Mouse (Mus musculus) forebrain, embryonic 15.5 days (tissue): ENCODE measurements around the gene Myl10. TPM values are rescaled to one million over a fixed set of nuclear protein-coding genes. Genes with fewer than 3 reads are reported as not detected.

Source experiments
- ATAC-seq: fragments of 200-750 bp; cut with Nextera tagmentation; replicated peaks from 2 replicates; pipeline ENCODE4 v1.8.0; 2017; ENCODE audit warnings: mild to moderate bottlenecking, moderate TSS enrichment, moderate library complexity
- H3K27ac ChIP-seq: fragments of 300-500 bp; sonication (generic); replicated peaks from 2 replicates; pipeline ENCODE4 v1.5.1; 2015; ENCODE audit warnings: mild to moderate bottlenecking, inconsistent platforms
- H3K27me3 ChIP-seq: fragments of 300-500 bp; sonication (generic); 2 replicates; pipeline ENCODE4 v1.6.1; 2015; ENCODE audit warnings: inconsistent platforms
- H3K36me3 ChIP-seq: fragments of 300-500 bp; sonication (generic); 2 replicates; pipeline ENCODE4 v1.6.1; 2015; ENCODE audit warnings: mild to moderate bottlenecking, inconsistent platforms
- H3K4me1 ChIP-seq: fragments of 300-500 bp; sonication (generic); 2 replicates; pipeline ENCODE4 v1.6.1; 2015; ENCODE audit warnings: inconsistent platforms
- H3K4me2 ChIP-seq: fragments of 300-500 bp; sonication (generic); replicated peaks from 2 replicates; pipeline ENCODE4 v1.6.1; 2015; ENCODE audit warnings: mild to moderate bottlenecking, inconsistent platforms
- H3K4me3 ChIP-seq: fragments of 300-500 bp; sonication (generic); 2 replicates; pipeline ENCODE4 v1.5.1; 2015; ENCODE audit warnings: mild to moderate bottlenecking, inconsistent platforms
- H3K9ac ChIP-seq: fragments of 300-500 bp; sonication (generic); replicated peaks from 2 replicates; pipeline ENCODE4 v1.6.1; 2015; ENCODE audit warnings: mild to moderate bottlenecking, inconsistent platforms
- H3K9me3 ChIP-seq: fragments of 300-500 bp; sonication (generic); 2 replicates; pipeline ENCODE4 v1.6.1; 2016; ENCODE audit warnings: inconsistent platforms
- WGBS: fragments of 180-500 bp; shearing (Covaris S2); methylation state at CpG from one replicate; pipeline ENCODE4 v1.1.7; 2015; ENCODE audit warnings: mixed read lengths; 5-methylcytosine and 5-hydroxymethylcytosine counted together
- polyA plus RNA-seq: library from polyadenylated mRNA; unstranded; fragments of >200 nt; fragmentation: Nextera tagmentation; extraction: Ambion mirVana; gene quantifications from 2 replicates; pipeline ENCODE4 v1.2.1, GENCODE M21; 2015

The Myl10 gene
- polyA plus RNA-seq, 1 experiment from 2014 or later, result not detected

DNA sequence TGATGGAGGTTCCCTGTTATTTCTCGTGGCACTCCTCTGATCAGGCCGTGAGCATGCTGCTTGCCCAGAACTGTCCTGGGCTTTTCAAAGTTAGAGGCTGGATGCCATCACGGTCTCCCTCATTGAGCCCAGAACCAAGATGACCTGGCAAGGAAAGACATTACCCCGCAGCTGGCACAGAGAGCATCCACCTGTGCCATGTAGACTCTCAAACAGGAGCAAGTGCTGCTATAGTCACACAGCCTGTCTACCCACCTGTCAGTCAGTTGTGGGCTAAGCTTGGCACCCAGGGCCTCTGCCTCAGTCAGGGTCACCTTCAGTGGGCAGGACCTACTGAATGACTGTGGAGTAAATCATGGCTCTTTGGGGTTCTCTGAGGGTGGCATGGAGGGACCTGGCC is 6.6 kb upstream of the Myl10 start:
- H3K4me1 ChIP-seq, result no peaks in the 10 kb centered on the region
- H3K9me3 ChIP-seq, result no peaks in the 10 kb centered on the region
- no peaks in the 10 kb centered on the region for H3K36me3 ChIP-seq
- H3K9ac ChIP-seq, result no peak overlapping the region
- no peak overlapping the region for H3K4me2 ChIP-seq
- peaks cover 2% of the 10 kb centered on the region; the same call in 1 of the 2 replicates for H3K27me3 ChIP-seq
- H3K27ac ChIP-seq, result no peak overlapping the region
- no peak for ATAC-seq
- no peak overlapping the region for H3K4me3 ChIP-seq
- 89% methylated on average over 4 of the region's 4 CpGs for WGBS

DNA sequence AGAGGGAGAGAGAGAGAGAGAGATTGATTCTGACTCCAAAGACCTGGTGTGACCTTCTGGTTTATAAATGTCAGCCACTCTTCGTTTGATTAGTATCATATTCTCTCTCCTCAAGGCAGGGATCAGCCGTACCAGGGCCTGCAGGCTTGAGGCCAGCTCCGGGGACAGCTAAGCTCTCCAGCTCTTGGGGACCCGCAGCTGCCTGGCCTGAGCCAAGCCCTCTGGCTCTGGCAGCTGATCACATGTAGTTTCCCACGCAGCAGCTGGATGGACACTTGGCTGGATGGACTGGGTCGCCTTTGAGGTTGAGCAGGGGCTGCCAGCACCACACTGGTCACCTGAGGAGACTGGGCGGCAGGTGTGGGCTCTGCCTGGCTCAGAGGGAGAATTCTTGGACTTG is 5.4 kb upstream of the Myl10 start:
- H3K9ac ChIP-seq, result no peak overlapping the region
- H3K27ac ChIP-seq, result no peak overlapping the region
- H3K27me3 ChIP-seq, result no peaks in the 10 kb centered on the region
- H3K36me3 ChIP-seq, result no peaks in the 10 kb centered on the region
- no peaks in the 10 kb centered on the region for H3K4me1 ChIP-seq
- H3K4me2 ChIP-seq, result no peak overlapping the region
- 74% methylated on average over 7 of the region's 7 CpGs for WGBS
- no peak overlapping the region for H3K4me3 ChIP-seq
- no peak for ATAC-seq
- H3K9me3 ChIP-seq, result no peaks in the 10 kb centered on the region

DNA sequence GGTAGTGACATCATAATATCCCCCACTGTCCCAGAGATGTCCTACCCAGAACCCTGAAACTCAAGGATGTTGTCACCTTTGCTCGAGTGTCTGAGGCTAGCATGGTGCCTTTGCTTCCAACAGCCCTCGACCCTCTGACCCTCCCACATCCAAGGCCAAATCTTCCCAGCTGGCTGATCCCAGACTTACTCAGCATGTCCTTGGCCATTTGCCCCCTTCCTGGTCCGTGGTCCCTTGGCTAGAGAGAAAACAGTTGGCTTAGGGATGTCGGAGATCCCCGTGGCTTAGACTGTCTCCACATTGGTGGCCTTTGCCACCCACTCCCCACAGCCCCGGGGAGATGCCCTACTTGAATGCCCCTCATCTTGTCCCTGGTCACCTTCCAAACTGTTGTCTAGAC is 4.1 kb upstream of the Myl10 start:
- 76% methylated on average over 6 of the region's 6 CpGs for WGBS

DNA sequence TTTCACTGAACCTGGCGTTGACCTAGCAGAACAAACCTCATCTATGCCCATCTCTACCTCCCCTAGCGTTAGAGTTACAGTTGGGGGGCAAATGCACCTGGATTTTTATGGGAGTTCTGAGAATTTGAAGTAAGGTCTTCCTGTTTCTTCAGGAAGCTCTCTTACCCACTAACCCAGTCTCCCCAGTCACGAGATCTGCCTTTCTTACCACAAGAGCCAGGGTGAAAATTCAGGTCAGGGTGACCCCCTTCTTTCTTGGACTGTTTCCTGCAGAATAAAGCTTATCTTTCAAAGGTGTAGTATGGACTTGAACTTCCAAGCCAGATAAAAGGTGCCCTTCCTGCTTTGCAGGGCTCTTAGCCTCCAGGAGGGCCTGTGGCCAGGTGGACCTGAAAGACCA is 1.8 kb upstream of the Myl10 start:
- no peaks in the 10 kb centered on the region for H3K4me1 ChIP-seq
- ATAC-seq, result no peak
- 63% methylated on average over 3 of the region's 3 CpGs for WGBS

More for the DNA sequence above, 4.1 kb upstream of the Myl10 start:
- H3K27ac ChIP-seq, result no peak overlapping the region
- H3K4me3 ChIP-seq, result no peak overlapping the region
- H3K4me2 ChIP-seq, result no peak overlapping the region
- ATAC-seq, result no peak
- H3K4me1 ChIP-seq, result no peaks in the 10 kb centered on the region
- no peaks in the 10 kb centered on the region for H3K9me3 ChIP-seq
- H3K36me3 ChIP-seq, result no peaks in the 10 kb centered on the region
- no peaks in the 10 kb centered on the region for H3K27me3 ChIP-seq
- H3K9ac ChIP-seq, result no peak overlapping the region

DNA sequence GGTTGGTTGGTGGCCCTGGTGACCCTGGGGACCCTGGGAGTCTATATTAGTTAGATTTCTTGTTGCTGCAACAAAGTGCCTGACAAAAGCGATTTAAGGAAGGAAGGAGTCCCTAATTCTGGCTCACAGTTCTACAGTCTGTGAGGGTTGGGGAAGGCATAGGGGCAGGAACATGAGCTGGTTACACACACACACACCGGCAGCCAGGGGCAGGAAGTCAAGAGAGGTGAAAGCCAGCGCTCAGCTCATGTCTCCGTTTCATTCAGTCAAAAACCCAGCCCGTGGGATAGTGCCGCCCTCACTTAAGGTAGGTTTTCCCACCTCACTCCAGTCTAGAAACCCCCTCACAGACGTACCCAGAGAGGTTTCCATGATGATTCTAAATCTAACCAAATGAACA is 472 bp downstream of the Myl10 start:
- H3K4me3 ChIP-seq, result no peak overlapping the region
- no peaks in the 10 kb centered on the region for H3K27me3 ChIP-seq
- no peak overlapping the region for H3K4me2 ChIP-seq
- H3K27ac ChIP-seq, result no peak overlapping the region
- ATAC-seq, result no peak
- no peak overlapping the region for H3K9ac ChIP-seq
- H3K4me1 ChIP-seq, result no peaks in the 10 kb centered on the region
- no peaks in the 10 kb centered on the region for H3K36me3 ChIP-seq
- WGBS, result 83% methylated on average over 7 of the region's 7 CpGs
- no peaks in the 10 kb centered on the region for H3K9me3 ChIP-seq

More for the DNA sequence above, 1.8 kb upstream of the Myl10 start:
- Histone ChIP-seq H3K4me3 (no peak overlapping the region), H3K27me3 (no peaks in the 10 kb centered on the region), H3K4me2 (no peak overlapping the region), H3K9me3 (no peaks in the 10 kb centered on the region), H3K9ac (no peak overlapping the region), H3K36me3 (no peaks in the 10 kb centered on the region), H3K27ac (no peak overlapping the region)

DNA sequence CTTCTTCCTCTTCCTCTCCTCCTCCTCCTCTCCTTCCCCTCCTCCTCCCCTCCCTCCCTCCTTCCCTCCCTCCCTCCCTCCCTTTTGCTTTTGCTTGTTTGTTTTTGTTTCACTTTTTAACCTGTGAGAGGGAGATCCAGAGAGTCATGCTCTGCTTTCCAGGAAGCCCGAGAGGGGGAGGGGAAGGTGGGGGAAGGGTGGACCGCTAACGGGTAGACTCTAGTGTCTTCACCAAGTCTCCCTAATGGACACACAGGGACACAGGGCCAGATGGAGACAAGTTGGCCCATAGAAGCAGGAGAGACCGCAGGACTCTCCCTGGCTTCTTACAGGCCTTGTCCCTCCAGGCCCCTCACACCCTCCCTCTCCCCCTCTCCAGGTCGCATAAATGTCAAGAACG is 2.0 kb downstream of the Myl10 start:
- H3K36me3 ChIP-seq, result no peaks in the 10 kb centered on the region
- ATAC-seq, result no peak
- no peak overlapping the region for H3K9ac ChIP-seq
- H3K4me1 ChIP-seq, result no peaks in the 10 kb centered on the region
- no peak overlapping the region for H3K4me2 ChIP-seq
- no peaks in the 10 kb centered on the region for H3K9me3 ChIP-seq
- no peaks in the 10 kb centered on the region for H3K27me3 ChIP-seq
- 82% methylated on average over 6 of the region's 6 CpGs for WGBS
- H3K4me3 ChIP-seq, result no peak overlapping the region
- no peak overlapping the region for H3K27ac ChIP-seq

DNA sequence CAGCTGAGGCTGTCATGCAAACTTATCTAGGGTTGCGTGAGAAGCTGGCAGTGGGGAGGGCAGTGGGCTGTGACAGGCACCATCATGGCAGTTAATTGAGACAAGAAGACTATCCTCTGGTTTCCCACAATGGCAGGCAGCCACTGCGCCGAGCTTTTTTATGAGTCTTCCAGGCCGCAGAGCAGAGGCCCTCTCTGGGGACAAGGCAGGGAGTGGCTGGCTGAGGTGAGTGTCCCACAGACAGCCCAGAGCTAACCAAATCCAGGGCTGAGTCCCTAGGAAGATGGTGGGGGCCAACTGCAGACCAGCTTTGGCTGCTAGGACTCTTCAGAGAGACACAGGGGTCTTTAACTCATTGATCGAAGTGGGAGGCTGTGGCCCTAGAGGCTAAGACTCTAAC is 3.6 kb downstream of the Myl10 start:
- Histone ChIP-seq H3K4me1 (no peaks in the 10 kb centered on the region), H3K9ac (no peak overlapping the region), H3K9me3 (no peaks in the 10 kb centered on the region), H3K4me2 (no peak overlapping the region), H3K36me3 (no peaks in the 10 kb centered on the region), H3K27ac (no peak overlapping the region), H3K27me3 (no peaks in the 10 kb centered on the region), H3K4me3 (no peak overlapping the region)
- 83% methylated on average over 5 of the region's 5 CpGs for WGBS
- ATAC-seq, result no peak

DNA sequence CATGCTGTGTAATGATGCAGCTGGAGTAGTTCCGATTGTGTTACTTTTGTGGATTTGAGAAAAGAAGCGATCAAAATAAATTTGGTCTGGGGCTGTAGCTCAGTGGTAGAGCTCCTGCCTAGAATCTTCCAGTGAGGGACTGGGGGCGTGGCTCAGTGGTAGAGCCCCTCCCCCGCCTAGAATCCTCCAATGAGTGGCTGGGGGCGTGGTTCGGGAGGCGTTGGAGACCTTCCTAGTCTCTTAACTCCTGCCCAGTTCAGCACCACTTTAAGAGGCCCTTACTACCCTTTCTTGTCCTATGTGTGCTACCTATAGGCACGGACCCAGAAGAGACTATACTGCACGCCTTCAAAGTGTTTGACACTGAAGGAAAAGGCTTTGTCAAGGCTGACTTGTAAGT is 4.7 kb downstream of the Myl10 start:
- Histone ChIP-seq H3K9me3 (no peaks in the 10 kb centered on the region), H3K9ac (no peak overlapping the region), H3K4me2 (no peak overlapping the region), H3K4me3 (no peak overlapping the region), H3K27me3 (no peaks in the 10 kb centered on the region), H3K36me3 (no peaks in the 10 kb centered on the region), H3K4me1 (no peaks in the 10 kb centered on the region), H3K27ac (no peak overlapping the region)
- no peak for ATAC-seq
- 78% methylated on average over 9 of the region's 9 CpGs for WGBS

DNA sequence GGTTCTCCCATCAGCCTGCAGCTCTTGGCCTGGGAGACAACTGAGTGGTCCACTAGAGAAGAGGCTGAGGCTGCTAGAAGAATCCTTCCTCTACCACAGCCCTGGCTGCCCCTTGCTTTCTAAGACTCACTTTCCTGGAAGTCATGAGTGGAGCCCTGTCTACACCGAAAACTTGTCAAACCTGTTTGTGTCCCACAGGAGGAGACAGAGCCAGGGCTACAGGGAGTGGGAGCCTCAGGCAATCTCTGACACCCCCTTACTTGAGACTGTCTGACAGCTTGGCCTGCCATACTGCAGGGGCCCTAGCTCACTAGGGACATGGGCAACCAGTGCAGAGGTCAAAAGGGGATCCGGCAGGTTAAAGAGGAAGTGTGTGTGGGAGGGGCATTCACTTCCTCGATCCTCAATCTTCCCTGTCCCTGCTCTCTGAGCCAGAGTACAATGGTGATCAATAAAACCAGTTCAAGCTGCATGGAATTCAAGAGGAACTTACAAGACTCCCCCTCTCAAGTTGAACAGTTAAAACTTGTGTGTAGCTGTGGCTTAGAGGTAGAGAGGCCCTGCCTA is 9.3 kb downstream of the Myl10 start:
- ATAC-seq, result no peak
- Histone ChIP-seq H3K9me3 (no peaks in the 10 kb centered on the region), H3K4me2 (no peak overlapping the region), H3K4me1 (no peaks in the 10 kb centered on the region), H3K36me3 (no peaks in the 10 kb centered on the region), H3K27ac (no peak overlapping the region), H3K27me3 (no peaks in the 10 kb centered on the region), H3K4me3 (no peak overlapping the region), H3K9ac (no peak overlapping the region)
- WGBS, result 91% methylated on average over 3 of the region's 3 CpGs

DNA sequence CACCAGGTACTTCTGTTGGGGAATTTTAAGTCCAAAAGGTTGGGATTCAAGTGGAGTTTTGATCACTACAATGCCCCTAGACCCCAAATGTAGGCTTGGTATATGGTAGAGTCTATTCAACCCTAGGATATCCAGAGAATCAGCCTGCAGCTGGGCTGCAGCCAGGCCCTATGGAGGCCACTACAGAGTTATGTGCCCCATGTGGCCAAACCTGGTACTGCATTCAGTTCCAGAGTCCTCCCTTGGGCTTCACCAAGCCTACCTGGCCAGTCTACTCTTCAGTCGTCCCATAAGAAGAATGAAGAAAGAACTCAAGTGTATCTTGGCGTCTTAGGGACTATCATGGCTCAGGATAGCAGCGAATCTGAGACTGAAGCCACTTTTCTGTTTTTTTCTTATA is 10.8 kb downstream of the Myl10 start:
- no peak for ATAC-seq

DNA sequence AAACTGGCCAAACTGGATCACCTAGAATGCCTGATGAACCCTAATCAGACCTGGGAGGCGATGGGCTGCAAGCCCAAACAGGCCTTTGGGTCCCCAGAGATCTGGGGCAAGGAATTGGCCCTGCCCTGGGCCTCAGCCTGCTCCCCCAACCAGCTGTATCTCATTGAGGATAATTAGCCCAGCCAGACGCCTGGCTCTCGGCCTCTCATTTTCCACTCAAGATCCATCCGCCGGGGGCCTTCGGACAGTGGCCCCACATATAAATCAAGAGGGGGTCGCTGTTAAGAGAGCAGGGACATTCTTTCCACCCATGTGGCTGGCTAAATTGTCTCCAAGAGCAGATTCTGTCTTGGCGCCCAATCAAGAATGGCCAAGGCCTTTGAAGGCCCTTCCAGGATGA is 11.2 kb downstream of the Myl10 start:
- no peaks in the 10 kb centered on the region for H3K27me3 ChIP-seq

More for the DNA sequence above, 10.8 kb downstream of the Myl10 start:
- Histone ChIP-seq H3K27me3 (no peaks in the 10 kb centered on the region), H3K9ac (no peak overlapping the region), H3K36me3 (no peaks in the 10 kb centered on the region), H3K4me1 (no peaks in the 10 kb centered on the region), H3K9me3 (no peaks in the 10 kb centered on the region), H3K4me2 (no peak overlapping the region), H3K4me3 (no peak overlapping the region), H3K27ac (no peak overlapping the region)
- WGBS, result 43% methylated on average over 3 of the region's 3 CpGs

DNA sequence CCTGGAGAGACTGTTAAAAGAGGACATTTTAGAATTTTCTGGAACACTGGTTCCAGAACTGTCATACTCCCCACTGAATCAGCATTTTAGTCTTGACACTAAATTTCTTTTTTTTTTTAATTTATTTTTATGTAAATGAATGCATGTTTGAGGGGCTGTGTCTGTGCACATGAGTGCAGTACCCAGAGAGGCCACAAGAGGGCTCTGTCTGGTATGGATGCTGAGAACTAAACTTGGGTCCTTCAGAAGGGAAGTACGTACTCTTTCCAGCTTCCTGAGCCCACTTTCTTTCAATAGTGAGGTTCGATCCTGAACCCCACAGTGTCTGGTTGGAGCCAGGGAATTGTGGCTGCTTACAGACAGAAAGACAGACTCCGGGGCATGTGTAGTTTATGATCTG is 12.6 kb downstream of the Myl10 start:
- Histone ChIP-seq H3K4me2 (no peak overlapping the region), H3K27me3 (no peaks in the 10 kb centered on the region), H3K9ac (no peak overlapping the region), H3K9me3 (no peaks in the 10 kb centered on the region), H3K27ac (no peak overlapping the region), H3K4me3 (no peak overlapping the region), H3K4me1 (no peaks in the 10 kb centered on the region), H3K36me3 (no peaks in the 10 kb centered on the region)
- ATAC-seq, result no peak
- 97% methylated on average over 3 of the region's 3 CpGs for WGBS

More for the DNA sequence above, 11.2 kb downstream of the Myl10 start:
- 80% methylated on average over 8 of the region's 8 CpGs for WGBS
- ATAC-seq, result no peak
- H3K4me2 ChIP-seq, result no peak overlapping the region
- H3K4me3 ChIP-seq, result no peak overlapping the region
- no peaks in the 10 kb centered on the region for H3K9me3 ChIP-seq
- H3K4me1 ChIP-seq, result no peaks in the 10 kb centered on the region
- no peak overlapping the region for H3K9ac ChIP-seq
- H3K27ac ChIP-seq, result no peak overlapping the region
- no peaks in the 10 kb centered on the region for H3K36me3 ChIP-seq

DNA sequence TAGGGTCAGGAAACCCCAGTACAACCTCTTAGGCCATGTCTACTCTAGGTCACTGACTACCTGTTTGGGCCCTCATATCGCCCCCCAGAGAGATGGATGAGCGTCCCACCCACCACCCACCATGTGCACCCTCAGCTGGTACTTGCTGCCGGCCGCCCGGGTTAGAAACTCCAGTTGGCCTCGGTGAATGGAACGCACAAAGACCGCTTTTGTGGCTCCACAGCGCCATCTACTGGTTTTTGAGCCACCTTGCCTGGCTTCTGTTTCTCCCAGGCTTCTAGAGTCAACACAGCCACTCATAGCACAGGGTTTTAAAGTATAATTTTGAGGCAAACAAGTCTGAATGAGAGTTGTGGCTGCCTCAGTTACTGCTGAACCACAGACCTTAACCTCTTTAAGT is 13.9 kb downstream of the Myl10 start:
- under 1% methylated on average over 9 of the region's 9 CpGs for WGBS
- Histone ChIP-seq H3K27me3 (no peaks in the 10 kb centered on the region), H3K27ac (no peak overlapping the region), H3K4me1 (no peaks in the 10 kb centered on the region), H3K9me3 (no peaks in the 10 kb centered on the region), H3K9ac (no peak overlapping the region), H3K4me2 (no peak overlapping the region), H3K36me3 (no peaks in the 10 kb centered on the region), H3K4me3 (no peak overlapping the region)
- no peak; the same call in 1 of the 2 replicates for ATAC-seq
